Mouse (Mus musculus) ovary, postnatal 14 days (tissue): ENCODE results near the gene Dtd1.
"Not testable (repeated sequence)": the region's sequence is repeated elsewhere in the genome, so short reads cannot be mapped to it uniquely, and the experiment has no call there.

Source experiments
- DNase-seq: peaks from one replicate; pipeline ENCODE4 v3.0.0; 2022; ENCODE audit warnings: low spot score

Dtd1 gene

GRCm38 (mm10) chr2:144599831-144600687 is at the start of gene Dtd1:
TSS of gene Dtd1 (plus strand) at chr2:144599897.
- peak; percentile 80 for DNase-seq

GRCm38 (mm10) chr2:144550529-144550928 is 49.2 kb upstream of the Dtd1 start, which contains the start of gene Rbbp9:
TSS of gene Rbbp9 (minus strand) at chr2:144550869.
- peak; percentile 42 for DNase-seq

GRCm38 (mm10) chr2:144553905-144554304 is 45.8 kb upstream of the Dtd1 start:
- no peak for DNase-seq

- DNase-seq, result no peak
These were observed 44.3 kb upstream of the Dtd1 start for GRCm38 (mm10) chr2:144555286-144555819.

- DNase-seq, result peak; percentile 94
These were observed 43.7 kb upstream of the Dtd1 start, which contains the start of gene Sec23b for GRCm38 (mm10) chr2:144555820-144556552. TSS of gene Sec23b (plus strand) at chr2:144556229.

- DNase-seq, result no peak
These were observed 11.0 kb upstream of the Dtd1 start for GRCm38 (mm10) chr2:144588723-144589122.

- DNase-seq, result not testable (repeated sequence)
These were observed 6.7 kb upstream of the Dtd1 start for GRCm38 (mm10) chr2:144593036-144593435.

GRCm38 (mm10) chr2:144593951-144594651 is 5.6 kb upstream of the Dtd1 start, which contains the start of gene Smim26:
TSS of gene Smim26 (plus strand) at chr2:144594054.
- peak; percentile 54 for DNase-seq

GRCm38 (mm10) chr2:144598006-144598405 is 1.7 kb upstream of the Dtd1 start:
- no peak for DNase-seq

- no peak for DNase-seq
These were observed 1.9 kb downstream of the Dtd1 start for GRCm38 (mm10) chr2:144601576-144601975.

- DNase-seq, result no peak
These were observed 14.3 kb downstream of the Dtd1 start for GRCm38 (mm10) chr2:144613956-144614355.

GRCm38 (mm10) chr2:144617074-144617874 is 17.6 kb downstream of the Dtd1 start:
- no peak for DNase-seq

GRCm38 (mm10) chr2:144621491-144621890 is 21.8 kb downstream of the Dtd1 start:
- no peak for DNase-seq

GRCm38 (mm10) chr2:144633551-144633950 is 33.9 kb downstream of the Dtd1 start:
- DNase-seq, result no peak

- DNase-seq, result no peak
These were observed 34.5 kb downstream of the Dtd1 start for GRCm38 (mm10) chr2:144634231-144634630.

GRCm38 (mm10) chr2:144634729-144635128 is 35.0 kb downstream of the Dtd1 start:
- no peak for DNase-seq

- peak; percentile 65 for DNase-seq
These were observed 36.1 kb downstream of the Dtd1 start for GRCm38 (mm10) chr2:144635644-144636320.

GRCm38 (mm10) chr2:144637204-144637603 is 37.5 kb downstream of the Dtd1 start:
- no peak for DNase-seq

- no peak for DNase-seq
These were observed 38.1 kb downstream of the Dtd1 start for GRCm38 (mm10) chr2:144637671-144638395.

GRCm38 (mm10) chr2:144638719-144639118 is 39.0 kb downstream of the Dtd1 start:
- DNase-seq, result no peak
